Mouse (Mus musculus) urinary bladder, postnatal 10 days (tissue): ENCODE measurements around the gene Gm17018.

Experiments
- DNase-seq: peaks from one replicate; pipeline ENCODE4 v3.0.0; 2022; ENCODE audit warnings: low spot score

Gene Gm17018

DNA sequence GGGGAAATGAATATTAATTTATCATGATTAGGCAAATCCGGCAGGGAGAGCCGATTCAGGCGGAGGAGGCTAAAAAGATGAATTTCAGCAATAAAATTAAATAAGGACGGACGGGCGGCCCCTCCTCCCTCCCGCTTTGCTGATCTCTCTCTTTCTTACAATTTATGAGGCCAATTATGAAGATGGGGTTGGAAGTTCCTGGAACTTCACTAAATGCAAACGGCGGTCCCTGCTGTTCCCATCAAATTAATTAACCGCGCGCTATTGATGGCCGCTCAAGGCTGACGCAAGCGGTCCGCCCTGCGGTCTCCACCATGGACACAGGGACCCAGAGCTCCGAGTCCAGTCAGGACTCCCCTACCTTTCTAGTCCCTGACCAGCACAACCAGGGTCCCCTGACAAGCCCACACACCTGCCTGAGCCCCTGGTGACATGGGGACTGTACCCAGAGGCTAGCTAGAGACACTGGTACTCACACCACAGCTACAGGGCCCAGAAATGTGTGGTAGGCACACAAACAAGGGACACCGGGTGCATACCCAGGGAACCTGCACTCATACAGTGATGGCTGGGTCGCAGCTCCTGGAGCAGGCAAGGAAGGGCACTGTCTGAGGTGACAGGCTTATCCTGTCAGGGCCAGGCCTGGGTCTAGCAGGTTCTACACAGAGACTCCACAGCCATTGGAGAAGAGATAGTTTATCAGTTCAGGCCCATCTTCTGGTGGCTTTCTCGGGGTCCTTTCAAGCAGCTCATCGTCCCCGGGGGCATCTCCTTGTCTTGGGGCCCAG, 11.1 kb upstream of the Gm17018 start:
- DNase-seq: no peak

DNA sequence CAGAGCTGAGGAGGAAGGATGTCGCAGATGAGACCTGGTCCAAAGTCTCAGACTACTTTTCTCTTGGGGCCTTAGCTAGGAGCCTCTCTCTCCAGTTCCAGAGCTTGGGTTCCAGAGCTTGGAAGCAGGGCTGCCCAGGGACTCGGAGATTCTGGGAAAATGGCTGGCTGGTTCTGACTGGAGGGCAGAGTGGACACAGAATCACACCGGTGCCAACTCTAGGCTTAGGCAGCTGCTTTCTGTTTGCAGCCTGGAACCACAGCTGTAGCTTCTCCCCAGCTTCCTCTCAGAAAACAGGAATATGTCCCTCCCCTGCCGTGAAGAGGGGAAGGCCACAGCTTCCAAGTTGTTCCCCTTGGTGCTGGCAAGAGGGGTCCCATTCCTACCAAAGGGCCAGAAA, 10.5 kb upstream of the Gm17018 start:
- no peak for DNase-seq

DNA sequence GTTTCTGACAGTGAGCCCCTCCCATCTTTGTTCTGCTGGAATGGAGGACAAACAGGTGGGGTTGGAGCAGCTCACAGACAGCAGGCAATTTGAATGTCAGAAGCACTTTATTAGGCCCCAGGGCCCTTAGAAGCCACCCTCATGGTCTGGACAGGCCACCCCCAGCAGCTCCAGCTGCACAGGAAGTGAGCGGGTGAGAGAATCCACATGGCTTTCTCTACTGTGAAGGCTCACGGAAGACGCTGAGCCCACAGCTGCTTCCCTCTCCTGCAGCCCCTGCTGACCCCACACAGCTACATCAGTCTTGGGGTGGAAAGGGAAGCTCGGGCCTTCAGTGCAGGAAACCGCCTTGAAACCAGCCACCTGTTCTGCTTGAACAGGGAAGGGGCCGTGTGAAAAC, 8.2 kb upstream of the Gm17018 start:
- no peak for DNase-seq

DNA sequence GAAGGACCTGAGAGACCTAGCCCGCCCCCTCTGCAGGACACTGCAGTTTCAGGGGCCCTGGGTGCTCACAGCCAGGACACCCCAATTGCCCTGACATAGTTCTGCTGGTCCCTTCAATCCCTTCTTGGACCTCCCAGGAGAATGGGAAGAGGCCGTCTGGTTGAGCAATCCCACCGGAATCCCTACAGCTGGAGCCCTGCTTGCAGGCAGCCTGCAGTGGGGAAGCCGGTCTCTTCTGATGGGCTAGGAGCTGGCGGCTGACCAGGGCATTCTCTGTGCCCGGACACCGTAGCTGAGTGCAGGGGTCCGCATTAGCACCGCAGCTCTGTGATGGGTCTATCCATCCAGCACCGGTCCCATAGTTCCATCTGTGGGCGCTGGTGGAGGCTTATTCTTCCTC, 6.3 kb upstream of the Gm17018 start:
- no peak for DNase-seq

DNA sequence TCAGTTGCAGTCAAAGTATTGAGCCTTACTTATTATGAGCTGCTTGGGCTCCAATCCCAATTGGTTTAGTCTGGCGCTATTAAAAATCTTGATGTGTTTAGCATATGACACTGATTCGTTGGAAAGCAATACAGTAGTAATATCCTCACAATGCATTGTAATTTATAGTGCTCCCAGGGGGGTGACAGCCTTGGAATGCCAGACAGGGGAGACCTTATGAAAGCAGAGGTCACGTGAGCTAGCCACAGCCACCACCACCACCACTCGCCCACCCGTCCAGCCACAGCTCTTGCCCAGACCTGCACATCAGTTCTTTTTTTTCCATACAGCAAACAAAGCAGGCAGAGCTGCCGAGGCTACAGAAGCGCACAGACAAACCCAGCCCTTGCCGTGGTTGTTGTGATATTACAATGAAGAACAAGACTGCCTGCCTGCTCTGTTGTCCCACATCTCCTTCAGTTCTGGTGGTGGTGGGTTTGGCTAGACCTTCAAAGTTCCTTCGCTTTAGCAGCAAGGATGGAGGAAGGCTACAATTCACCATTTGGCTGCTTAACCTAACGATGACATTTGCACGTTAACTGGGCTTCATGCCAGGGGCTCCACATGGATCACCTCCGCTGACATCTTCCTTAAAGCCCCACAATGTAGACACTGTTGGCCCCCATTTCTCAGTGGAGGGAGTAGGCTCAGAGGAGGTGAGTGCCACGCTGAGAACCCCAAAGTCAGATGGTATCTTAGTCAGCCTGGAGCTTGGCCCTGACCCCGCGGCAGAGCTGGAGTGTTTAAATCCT, 5.7 kb downstream of the Gm17018 start:
- DNase-seq: no peak

DNA sequence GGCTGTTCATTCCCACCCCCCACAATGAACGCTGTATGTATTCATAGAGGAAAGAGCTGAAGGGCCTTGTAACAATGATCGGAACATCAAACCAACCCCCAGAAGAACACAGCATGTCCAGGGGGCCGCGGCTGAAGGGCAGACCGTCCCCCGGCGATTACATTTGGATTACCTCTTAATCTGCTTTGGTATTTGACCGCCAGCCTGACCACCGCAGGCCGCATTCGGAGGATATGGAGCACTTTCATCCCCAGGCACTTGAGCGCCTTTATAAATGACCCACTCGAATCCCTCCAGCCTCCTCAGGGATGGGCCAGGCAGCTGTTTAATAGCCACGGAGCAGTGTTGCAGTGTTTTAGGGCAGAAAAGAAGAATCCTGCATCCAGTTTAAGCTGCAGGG, 7.0 kb downstream of the Gm17018 start:
- DNase-seq: no peak

DNA sequence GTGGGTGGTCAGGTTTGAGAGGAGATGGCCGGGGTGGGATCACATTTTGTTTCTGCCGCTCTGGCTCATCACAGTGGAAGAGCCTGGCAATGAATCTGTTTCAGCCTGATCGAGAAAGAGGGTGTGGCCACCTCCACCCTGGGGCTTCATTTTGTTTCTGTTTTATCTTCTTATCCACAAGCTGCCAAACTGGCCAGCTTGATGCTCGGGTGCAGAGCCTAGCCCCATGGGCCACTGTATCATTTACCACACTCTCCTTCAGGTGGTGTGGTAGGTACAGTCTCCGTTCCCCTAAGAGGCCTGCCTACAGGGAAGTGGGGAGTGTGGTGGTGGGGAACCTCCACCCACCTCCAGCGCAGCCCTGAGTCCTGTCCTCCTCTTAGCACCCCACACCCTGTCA, 12.6 kb downstream of the Gm17018 start:
- no peak for DNase-seq

DNA sequence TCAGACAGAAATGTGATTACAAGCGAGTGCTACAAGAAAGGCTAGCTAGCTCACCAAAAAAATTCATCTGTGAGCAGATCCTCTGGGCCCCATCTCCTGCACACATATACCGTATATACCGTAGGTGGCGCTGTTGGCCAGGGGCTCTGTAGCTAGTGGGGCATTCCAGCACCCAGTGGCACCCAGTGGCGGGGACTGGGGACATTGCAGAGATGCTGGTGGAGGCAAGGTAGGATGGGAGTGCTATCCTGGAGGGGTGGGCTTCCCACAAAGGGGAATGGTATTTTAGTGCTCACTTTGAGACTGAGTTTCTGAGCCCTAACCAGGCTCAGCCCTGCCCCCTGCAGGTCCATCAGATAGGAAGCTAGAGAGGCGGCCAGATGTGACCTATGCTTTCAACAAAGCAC, 13.4 kb downstream of the Gm17018 start:
- no peak for DNase-seq

DNA sequence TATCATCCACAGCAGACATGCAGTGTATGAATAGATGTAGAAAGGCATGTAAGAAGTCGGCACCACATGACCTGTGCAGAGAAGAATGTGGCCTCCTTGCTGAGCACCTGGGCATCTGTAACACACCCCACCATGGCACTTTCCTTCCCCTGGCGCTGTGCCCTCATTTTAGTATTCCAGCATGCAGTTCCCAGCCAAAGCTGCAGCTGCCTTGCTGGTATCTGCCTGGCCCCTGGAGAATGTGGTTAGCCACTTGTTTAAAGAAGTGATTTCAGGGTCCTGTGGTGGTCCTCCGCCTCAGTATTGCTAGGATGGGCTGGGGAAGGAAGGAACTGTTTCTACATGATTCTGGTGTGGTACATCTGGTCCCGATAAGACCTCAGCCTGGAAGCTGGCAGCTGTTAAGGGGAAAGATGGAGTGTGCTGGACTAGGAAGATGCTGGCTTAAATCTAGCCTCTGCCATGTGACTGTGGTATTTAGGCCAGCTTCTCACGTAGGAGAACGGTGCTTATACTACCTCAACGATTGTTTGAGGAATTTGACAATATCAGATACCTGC, 14.0 kb downstream of the Gm17018 start:
- no peak for DNase-seq

DNA sequence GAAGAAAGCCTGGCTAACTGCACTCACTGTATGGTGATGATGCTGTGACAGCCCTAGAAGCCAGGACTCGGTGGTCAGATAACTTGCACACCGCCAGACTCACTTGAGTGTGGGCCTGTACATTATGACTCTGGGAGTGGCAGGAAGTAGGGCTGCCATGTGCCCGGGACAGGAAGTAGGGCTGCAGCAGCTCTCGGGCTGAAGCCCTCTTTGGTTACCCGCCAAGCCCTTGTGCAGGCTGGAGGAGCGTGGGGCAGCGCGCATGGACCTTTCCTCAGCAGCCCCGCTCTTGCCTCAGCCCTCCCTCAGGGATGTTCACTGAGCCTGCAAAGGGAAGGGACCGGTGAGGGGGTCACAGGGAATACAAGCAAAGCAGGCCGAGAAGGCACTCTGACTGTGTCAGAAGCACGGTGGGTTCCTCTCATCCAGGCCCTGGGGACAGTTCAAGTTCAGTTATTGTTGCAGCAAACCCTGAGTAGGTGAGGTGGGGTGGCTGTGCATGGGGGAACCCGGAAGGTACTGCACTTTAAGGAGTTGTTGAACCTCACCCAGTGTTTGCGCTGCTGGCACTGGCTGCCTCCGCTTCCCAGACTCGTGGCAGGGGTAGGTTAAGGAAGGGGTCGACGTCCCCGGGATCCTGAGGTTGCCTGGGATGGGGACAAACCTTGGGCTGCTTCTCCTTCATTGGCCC, 14.7 kb downstream of the Gm17018 start:
- no peak for DNase-seq

DNA sequence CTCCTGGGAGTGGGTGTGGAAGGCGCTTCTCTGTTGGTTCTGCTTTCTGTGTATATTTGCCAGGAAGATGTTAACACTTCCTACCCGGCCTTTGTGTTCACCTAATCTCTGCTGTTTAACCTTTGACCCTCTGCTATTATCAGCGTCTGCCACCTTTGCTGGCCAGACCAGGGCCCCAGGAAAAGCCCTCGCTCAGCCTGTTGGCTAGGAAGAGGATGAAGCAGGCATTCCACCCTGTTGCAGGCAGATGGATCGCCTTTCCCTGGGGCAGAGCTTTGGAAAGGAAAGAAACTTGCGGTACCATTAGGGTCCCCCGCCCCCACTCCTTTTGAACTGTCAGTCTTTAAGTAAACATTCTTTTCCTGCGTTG, 15.2 kb downstream of the Gm17018 start:
- no peak for DNase-seq

DNA sequence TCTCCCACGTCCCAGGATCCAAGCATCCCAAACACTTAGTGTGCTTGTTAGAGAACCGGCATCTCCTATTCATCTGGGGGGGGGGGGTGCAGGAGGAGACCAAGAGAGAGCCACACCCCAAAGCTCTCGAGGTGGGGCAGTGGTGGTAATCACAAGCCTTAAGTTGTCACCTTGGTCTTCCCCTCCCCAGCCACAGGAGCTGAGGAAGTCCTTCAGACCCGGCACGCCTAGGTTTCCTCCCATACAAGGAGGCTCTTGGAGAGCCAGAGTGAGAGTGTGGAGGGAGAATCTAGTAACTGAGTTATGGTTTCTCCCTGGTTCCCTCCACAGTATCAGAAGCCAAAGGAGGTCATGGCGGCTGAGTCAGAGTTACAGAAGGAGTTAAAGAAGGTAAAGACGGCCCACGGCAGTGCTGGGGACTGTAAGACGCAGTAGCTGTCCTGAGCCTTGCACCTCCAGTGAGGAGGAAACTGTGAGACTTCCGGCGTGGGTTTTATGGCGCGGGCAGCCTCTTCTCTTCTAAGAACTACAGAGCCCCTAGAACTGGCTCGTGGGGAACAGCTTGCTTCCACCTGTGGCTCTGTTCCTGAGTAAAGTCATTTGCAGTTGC, 16.8 kb downstream of the Gm17018 start:
- DNase-seq: no peak

DNA sequence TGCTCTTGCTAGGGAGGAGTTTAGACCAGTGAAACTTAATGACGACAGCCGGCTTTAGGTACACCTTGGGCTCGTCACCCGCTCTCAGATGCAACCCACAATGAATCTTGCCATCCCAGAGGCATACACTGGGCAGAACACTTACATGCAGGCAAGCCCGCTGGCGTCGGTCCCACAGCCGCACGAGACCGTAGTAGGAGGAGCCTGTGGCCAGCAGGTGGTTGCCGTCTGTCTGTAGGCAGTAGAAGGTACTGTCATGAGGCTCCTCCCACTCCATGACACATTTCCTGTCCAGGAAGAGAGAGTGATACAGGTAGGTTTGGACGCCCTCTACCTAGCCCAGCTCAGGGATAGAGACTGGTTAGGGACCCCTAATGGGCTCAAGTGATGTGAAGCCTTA, 18.6 kb downstream of the Gm17018 start:
- DNase-seq: no peak

DNA sequence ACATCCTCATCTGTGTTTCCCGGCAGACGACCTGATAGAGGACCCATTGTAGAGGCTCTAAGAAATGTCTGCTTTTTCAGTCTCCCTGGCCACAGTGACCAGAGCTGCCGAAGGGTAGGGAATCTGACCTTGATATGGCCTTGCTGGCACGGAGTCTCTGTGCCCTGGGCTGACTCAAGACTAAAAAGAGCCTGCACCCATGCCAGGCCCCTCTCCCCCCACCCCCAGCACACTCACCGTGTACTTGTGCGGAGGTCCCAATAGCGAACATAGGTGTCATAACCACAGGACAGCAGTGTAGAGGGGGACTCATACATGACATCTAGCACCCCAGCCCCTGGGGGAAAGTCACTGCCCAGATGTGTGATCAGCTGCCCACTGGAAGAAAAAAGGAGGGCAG, 19.0 kb downstream of the Gm17018 start:
- no peak for DNase-seq

DNA sequence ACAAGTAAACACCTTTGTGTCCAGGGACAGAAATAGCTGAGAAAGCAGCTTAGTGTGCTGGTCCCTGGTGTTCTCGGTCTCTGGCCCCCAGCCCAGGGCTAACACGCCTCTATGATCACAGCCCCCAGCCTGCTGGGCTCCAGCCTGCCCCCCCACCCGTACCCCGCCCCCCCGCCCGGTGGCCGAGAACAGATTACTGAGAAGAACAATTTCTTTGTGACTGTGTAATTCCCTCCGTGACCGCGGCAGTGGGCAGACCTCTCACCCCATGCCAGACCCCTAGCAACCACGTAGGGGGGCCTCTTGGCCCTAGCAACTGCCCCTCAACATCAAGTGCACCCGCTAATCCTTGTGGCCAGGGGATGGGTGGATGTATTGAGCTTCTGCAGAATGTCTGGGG, 19.8 kb downstream of the Gm17018 start:
- no peak for DNase-seq

DNA sequence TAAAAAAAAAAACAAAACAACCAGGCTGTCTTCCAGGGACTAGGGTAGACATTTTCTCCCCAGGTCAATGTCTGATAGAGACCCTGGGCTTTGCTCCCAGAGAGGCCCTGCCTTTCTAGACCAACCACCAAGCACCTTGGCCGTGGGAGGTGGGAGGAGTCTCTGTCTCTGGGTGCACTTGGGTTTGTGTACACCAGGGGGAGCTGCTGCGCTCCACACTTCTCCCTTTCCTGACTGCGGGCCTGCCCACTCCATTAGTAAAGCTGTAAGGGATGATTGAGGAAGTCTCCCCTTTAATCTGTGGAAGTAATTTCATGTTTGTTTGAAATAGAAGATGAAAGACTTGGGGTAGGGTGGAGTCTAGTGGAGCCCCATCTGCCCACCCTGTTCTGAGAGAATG, 20.8 kb downstream of the Gm17018 start:
- DNase-seq: no peak

DNA sequence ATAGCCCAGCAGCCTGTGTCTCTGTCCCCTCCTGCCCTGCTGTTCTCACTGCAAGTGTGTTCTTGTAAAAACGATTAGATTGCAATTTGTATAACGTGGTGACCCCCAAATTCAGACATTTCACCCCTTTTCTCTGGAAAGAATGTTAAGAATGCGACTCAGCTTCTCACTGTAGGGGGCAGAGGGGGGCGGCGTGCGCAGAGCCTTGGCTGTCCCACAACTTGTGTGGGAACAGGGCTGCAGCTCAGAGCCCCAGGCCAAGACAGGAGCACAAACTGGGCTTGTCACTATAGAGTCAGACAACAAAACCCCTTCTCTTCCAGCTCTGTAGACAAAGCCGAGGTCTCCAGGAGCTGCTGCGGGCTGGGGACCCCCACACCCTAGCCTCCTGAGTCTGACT, 21.7 kb downstream of the Gm17018 start:
- no peak for DNase-seq

DNA sequence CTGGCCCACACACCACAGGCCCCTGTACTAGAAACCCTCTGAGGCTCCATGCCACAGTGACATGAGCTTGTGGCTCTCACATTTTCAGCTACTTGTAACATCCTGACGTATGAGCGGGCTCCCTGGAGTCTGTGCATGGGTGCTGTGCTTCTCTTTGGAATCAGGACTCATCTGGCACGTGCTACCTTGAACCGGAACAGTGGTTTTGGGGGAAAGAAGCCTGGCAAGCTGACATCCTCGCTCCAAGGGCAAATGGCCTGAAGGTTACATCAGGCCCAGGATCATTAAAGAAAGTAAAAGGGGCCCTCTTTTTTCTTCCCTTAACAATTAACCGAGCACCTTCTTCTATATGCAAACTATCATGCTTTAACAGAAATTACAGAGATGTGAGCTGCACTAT, 22.7 kb downstream of the Gm17018 start:
- DNase-seq: no peak

DNA sequence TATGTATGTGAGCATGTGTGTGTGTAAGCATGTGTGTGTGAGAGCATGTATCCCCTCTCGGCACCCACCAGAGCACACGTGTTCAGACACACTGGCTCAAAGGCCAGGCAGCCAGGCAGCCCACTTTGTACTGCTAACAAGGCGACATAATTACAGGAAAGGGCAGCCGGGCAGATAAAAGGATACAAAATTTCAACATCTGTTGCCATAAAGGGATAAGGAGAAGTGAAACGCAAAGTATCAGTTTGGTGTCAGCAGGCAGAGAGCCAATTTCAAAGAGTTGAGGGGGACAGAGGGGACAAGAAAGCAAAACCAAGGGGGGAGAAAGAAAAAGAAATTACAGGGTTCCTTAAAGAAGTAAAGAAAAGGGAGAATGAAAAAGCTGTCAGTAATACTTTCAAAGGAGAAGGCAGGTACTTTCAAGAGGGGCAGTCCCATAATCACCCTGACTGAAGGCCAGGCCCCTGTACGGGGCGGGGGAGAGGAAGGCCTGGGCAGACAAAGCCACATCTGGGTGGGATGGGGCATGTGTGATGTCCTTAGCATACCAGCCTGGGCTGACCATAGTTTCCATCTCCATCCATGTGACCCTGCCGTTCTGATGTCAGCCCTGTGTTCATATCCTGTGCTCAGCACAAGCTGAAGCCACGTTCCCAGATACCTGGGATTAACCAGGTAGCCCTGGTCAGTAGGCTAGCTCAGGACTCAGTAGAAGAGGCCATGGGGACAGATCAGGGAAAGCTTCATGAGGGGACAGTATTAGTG, 24.6 kb downstream of the Gm17018 start:
- DNase-seq: no peak

DNA sequence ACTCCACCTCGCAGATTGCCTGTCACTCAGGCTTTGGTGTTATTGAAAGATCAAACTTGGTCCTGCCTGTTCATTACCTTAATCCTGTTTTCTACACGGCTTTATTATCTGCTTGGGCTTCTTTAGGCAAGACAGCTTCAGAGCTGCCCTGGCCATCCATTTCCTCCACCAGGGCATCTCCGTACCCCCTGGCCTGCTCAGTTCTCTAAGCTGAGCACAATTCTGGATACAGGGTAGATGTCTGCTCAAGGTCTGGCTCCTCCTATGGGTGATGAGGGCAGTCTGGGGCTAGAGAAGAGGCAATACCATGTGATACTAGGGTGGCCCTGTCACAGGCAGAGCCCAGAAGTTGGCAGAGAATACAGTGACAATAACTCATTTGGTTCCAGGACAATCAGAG, 26.4 kb downstream of the Gm17018 start:
- no peak for DNase-seq

DNA sequence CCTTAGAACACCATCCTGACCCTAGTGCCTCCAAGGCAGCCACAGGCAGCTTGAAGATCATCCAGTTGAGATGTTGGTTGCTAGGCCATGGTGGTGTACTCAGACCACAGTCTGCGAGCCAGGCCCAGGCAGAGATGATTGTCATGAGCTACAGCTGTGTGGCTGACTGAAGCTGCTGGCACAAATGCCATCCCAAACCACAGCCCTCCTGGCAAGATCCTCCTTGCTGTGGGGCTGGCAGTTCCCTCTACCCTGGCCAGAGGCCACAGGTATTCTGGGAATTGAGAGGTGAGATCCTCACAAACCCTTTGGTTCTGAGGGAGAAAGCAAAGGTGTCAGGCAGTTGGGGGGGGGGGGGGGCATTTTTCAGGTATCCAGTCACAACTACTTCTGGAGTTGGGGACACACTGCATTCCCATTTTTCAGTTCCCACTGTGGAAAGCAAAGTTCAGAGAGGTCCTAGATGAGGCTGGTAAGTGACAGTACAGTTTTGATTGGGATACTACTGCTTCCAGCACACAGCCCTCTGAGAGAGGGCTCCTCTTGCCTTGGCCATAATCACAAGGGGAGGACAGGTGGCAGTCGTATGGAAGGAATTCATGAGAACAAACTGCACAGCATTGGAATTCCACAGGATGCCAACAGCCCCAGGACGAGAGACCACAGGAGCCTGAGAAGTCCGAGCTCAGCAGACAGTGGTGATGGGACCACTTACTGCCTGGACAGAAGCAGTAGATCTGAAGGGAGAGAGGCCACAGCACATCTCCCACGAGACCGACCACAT, 27.3 kb downstream of the Gm17018 start:
- no peak for DNase-seq
